ENCODE assay signal across 12 mouse cellular contexts in the genomic region with DNA sequence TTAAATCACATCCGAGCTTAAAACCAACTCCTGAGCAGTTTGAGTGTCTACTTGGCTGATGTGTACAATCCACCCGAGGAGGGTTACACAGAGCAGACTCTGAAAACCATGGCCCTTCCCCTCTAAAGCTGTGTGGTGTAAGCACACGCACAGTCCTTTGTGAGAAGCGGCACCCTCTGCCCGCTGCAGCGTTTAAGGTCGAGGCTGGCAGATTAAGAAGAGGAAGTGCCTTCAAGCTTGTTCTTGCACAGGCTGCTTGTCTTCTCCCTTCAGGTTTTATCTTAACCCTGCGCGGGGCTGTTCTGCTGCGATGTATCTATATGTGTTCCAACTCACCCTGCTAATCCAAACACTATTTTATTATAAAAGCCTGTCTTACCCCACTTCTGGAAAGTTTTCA.
DNase-seq lines count a peak whose midpoint lies in the region; ATAC-seq and TF ChIP-seq lines count a peak whose summit lies in the region.
"Had no signal": no experiment of that assay in that cellular context is flagged by ENCODE, and none has a peak within 500 bp of the region (broad histone marks: within the 10 kb centered on the region; RNA-seq: fewer than 3 reads in every experiment).

No protein-coding gene starts in this region.

- H3K4me3 ChIP-seq in lung, embryonic 16.5 days (ENCODE audit: low read length), result no peak overlapping the region
- H3K4me3 ChIP-seq in cerebellum, adult 2 months (replicated peaks; ENCODE audit: insufficient read depth, low read depth, low read length), result no peak overlapping the region
- H3K4me3 ChIP-seq: heart, adult 2 months; midbrain, embryonic 15.5 days had no signal

- 43% methylated on average over 10 of the region's 10 CpGs for WGBS in lung, embryonic 16.5 days
- WGBS in cerebellum, adult 2 months, result 78% methylated on average over 10 of the region's 10 CpGs

- DNase-seq in lung, postnatal 25 days (ENCODE audit: low spot score), result no peak
- DNase-seq in spleen, adult 12 weeks (ENCODE audit: low spot score), result peak; percentile 8
- DNase-seq in thymus, postnatal 36 days, result peak; percentile 33 to 50
- DNase-seq in urinary bladder, postnatal 10 days (ENCODE audit: low spot score), result no peak
- no peak for DNase-seq in urinary bladder, adult 2 months (ENCODE audit: low spot score)
- DNase-seq in cerebellum, adult 2 months, result no peak
- DNase-seq: heart, adult 2 months; heart, postnatal 4 days; kidney, adult 18-20 months had no signal

- no peaks in the 10 kb centered on the region for H3K36me3 ChIP-seq in lung, embryonic 16.5 days (ENCODE audit: control insufficient read depth, insufficient read depth, low read length)
- H3K36me3 ChIP-seq: midbrain, embryonic 15.5 days had no signal

- H3K4me1 ChIP-seq in lung, embryonic 16.5 days (replicated peaks; ENCODE audit: control insufficient read depth, insufficient read depth, low read length), result peaks cover 12% of the 10 kb centered on the region
- H3K4me1 ChIP-seq in cerebellum, adult 2 months (ENCODE audit: control insufficient read depth, insufficient read depth, low read length), result no peaks in the 10 kb centered on the region
- H3K4me1 ChIP-seq: midbrain, embryonic 15.5 days had no signal

- ATAC-seq in lung, embryonic 16.5 days (ENCODE audit: low read depth), result no peak
- ATAC-seq in hematopoietic stem cell, adult 5-6 weeks (replicated peaks in 1 of 2; ENCODE audit: insufficient read depth in 1 of 2, low FRiP score in 2 of 2, low TSS enrichment in 1 of 2, low read depth in 1 of 2, poor library complexity in 2 of 2, severe bottlenecking in 2 of 2), result peak; percentile 89 to 90
- ATAC-seq: midbrain, embryonic 15.5 days had no signal

- H3K9me3 ChIP-seq in lung, embryonic 16.5 days (ENCODE audit: control insufficient read depth, low read length), result no peaks in the 10 kb centered on the region
- H3K9me3 ChIP-seq: midbrain, embryonic 15.5 days had no signal

- peak overlapping the region; percentile 18; the same call in 1 of the 2 replicates for H3K27ac ChIP-seq in lung, embryonic 16.5 days (ENCODE audit: low read length)
- no peak overlapping the region for H3K27ac ChIP-seq in cerebellum, adult 2 months (ENCODE audit: insufficient read depth, low read length)
- H3K27ac ChIP-seq: heart, adult 2 months; midbrain, embryonic 15.5 days had no signal

- TF ChIP-seq CTCF in cerebellum, adult 2 months (IDR thresholded peaks at IDR 0.05; ENCODE audit: borderline replicate concordance, insufficient read depth, low read depth, low read length), result no peak

- no peak overlapping the region for H3K4me2 ChIP-seq in lung, embryonic 16.5 days (ENCODE audit: low read depth, low read length)
- H3K4me2 ChIP-seq: midbrain, embryonic 15.5 days had no signal

- H3K9ac ChIP-seq in lung, embryonic 16.5 days (ENCODE audit: low read length), result no peak overlapping the region
- H3K9ac ChIP-seq: midbrain, embryonic 15.5 days had no signal

- H3K27me3 ChIP-seq in lung, embryonic 16.5 days (ENCODE audit: control insufficient read depth, insufficient read depth, low read depth, low read length), result no peaks in the 10 kb centered on the region
- no peaks in the 10 kb centered on the region for H3K27me3 ChIP-seq in cerebellum, adult 2 months (ENCODE audit: control insufficient read depth, insufficient read depth, low read length)
- H3K27me3 ChIP-seq: midbrain, embryonic 15.5 days had no signal

- no peak for TF ChIP-seq POLR2A in cerebellum, adult 2 months (IDR thresholded peaks at IDR 0.05; ENCODE audit: borderline replicate concordance, insufficient read depth, low read length)

Comparison
In these comparisons a context has a peak if more than half of its experiments do, and no peak if none do; other contexts are left out.
1. DNase-seq: peak in spleen, adult 12 weeks (single experiment) and thymus, postnatal 36 days (2 of 2); none in lung, postnatal 25 days (single experiment), urinary bladder, postnatal 10 days (single experiment), urinary bladder, adult 2 months (single experiment) and cerebellum, adult 2 months (0 of 2).